Mouse (Mus musculus) skeletal muscle tissue, postnatal 0 days (tissue): ENCODE data around the gene Gm12117. TPM values are rescaled to one million over a fixed set of nuclear protein-coding genes. Genes with fewer than 3 reads are reported as not detected.

ENCODE experiments used
- polyA plus RNA-seq: library from polyadenylated mRNA; unstranded; fragments of >200 nt; fragmentation: Nextera tagmentation; extraction: Ambion mirVana; gene quantifications from 2 replicates; pipeline ENCODE4 v1.2.1, GENCODE M21; 2015

Gene Gm12117
- polyA plus RNA-seq = not detected in 2 replicates

DNA sequence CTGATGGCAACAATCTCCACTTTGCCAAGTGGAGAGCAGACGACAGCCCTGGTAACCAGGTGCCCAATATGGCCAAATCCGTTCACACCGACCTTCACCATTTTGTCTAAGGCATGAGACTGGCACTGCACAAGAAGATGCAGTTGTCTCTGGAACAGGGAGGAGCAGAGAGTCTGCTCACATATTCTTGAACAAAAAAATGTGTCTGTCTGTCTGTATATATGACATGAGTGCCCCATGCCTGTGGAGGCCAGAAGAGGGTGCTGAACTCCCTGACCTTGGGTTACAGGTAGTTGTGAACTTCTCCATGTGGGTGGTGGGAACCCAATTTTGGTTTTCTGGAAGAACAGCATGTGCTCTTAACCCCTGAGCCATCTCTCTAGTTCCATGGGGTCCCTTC, at the start of gene Gm12117:
Gene Gm12117 (minus strand): TSS at position 101 of the 400 bp plus-strand sequence.

Other genes with a start within 250 kb of the Gm12117 start
- gene Fgf18, start 129.3 kb downstream of the Gm12117 start, polyA plus RNA-seq = 6.7 and 8.5 TPM in 2 replicates
- gene Npm1, start 113.5 kb downstream of the Gm12117 start, polyA plus RNA-seq = 272 and 323 TPM in 2 replicates
- gene Tlx3, start 73.1 kb downstream of the Gm12117 start, polyA plus RNA-seq = not detected in 2 replicates
- gene Ranbp17, start 237.0 kb upstream of the Gm12117 start, polyA plus RNA-seq = 1.8 and 2.5 TPM in 2 replicates